Mouse (Mus musculus): ENCODE measurements at regions not wholly inside any gene's neighbourhood (a gene's known extent, or its start where the extent isn't known, plus 50 kb on each side); places are given as distances from the start of the nearest gene placed in this dataset.

DNA sequence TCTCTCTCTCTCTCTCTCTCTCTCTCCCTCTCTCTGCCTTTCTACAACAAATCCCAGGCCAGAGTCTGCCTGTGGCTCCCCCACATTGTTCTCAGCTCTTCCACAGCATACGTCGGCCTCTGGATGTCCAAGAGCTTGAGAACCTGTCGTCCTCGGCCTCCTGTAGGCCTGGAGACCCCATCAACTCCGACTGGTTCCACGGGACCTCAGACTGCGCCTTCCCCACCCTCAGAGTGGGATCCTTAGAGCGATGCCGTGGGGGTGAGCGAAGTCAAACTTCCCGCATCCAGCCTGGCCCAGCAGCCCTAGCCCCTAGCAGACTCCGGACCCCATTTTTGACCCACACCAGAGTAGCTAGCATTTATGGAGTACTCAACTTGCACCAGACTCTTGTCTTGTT is 128.7 kb upstream of the Foxd3 start:
- Histone ChIP-seq H3K36me3 (ENCODE audit: insufficient read depth, low read length) (no peaks in the 10 kb centered on the region), H3K27ac (ENCODE audit: low read length) (no peak overlapping the region), H3K4me1 (ENCODE audit: insufficient read depth, low read depth, low read length) (peaks cover 4% of the 10 kb centered on the region; the same call in 1 of the 2 replicates), H3K4me3 (ENCODE audit: low read depth, low read length) (no peak overlapping the region), H3K9me3 (ENCODE audit: low read length) (no peaks in the 10 kb centered on the region), H3K27me3 (replicated peaks; ENCODE audit: insufficient read depth, low read length) (no peaks in the 10 kb centered on the region), H3K4me2 (replicated peaks; ENCODE audit: low read depth, low read length) (no peak overlapping the region), H3K9ac (replicated peaks; ENCODE audit: low read depth) (no peak overlapping the region)
- 86% methylated on average over 12 of the region's 12 CpGs for WGBS
- ATAC-seq: no peak
- no peak for DNase-seq (ENCODE audit: low spot score)
- TF ChIP-seq EP300 (IDR thresholded peaks at IDR 0.05) (no peak), CTCF (IDR thresholded peaks at IDR 0.05) (no peak)

DNA sequence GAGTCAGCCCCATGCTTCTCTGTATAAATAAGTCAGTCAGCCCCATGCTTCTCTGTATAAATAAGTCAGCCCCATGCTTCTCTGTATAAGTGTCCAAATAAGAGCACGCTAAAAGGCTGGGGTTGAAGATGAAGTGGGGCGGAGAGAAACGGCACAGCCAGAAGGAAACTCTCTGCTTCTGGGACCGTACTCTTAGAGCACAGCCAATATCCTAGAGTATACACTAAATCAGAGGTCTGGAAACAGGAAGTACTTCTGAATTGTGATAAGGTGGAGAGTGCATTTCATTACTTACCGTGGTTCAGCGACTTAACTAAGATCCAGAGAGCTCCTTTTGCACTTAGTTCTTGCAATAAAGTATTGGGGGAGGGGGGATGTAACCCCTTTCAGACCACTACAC is 112.1 kb upstream of the Foxd3 start:
- 32% methylated on average over 6 of the region's 6 CpGs for WGBS
- Histone ChIP-seq H3K9ac (replicated peaks; ENCODE audit: low read depth) (no peak overlapping the region), H3K4me3 (ENCODE audit: low read depth, low read length) (no peak overlapping the region), H3K4me2 (replicated peaks; ENCODE audit: low read depth, low read length) (no peak overlapping the region), H3K4me1 (ENCODE audit: insufficient read depth, low read depth, low read length) (no peaks in the 10 kb centered on the region), H3K27me3 (replicated peaks; ENCODE audit: insufficient read depth, low read length) (no peaks in the 10 kb centered on the region), H3K27ac (ENCODE audit: low read length) (no peak overlapping the region), H3K36me3 (ENCODE audit: insufficient read depth, low read length) (no peaks in the 10 kb centered on the region), H3K9me3 (ENCODE audit: low read length) (no peaks in the 10 kb centered on the region)
- DNase-seq (ENCODE audit: low spot score): peak; percentile 61
- ATAC-seq: peak; percentile 57
- TF ChIP-seq CTCF (IDR thresholded peaks at IDR 0.05): no peak
- no peak for TF ChIP-seq EP300 (IDR thresholded peaks at IDR 0.05)

DNA sequence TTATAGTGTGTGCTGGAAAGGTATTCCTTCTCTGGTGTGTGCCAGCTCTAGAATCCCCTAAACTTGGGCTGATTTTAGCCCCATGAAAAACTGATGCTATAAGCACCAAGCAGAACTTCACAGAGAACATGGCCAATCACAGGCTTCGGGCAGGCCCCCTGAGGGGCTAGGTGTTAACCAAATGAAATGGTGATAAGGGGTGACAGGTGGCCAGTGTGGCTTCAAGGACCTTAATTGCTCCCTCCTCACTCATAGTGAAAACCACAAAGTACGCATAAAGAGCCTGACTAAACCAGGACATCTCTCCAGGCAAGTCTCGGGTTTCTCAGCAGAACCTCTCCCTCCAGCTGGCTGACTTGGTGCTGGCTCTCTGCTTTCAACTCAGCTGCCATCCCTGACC is 110.4 kb upstream of the Foxd3 start:
- H3K4me2 ChIP-seq (replicated peaks; ENCODE audit: low read depth, low read length): no peak overlapping the region
- no peak for DNase-seq (ENCODE audit: low spot score)
- H3K9ac ChIP-seq (replicated peaks; ENCODE audit: low read depth): no peak overlapping the region
- H3K27me3 ChIP-seq (replicated peaks; ENCODE audit: insufficient read depth, low read length): no peaks in the 10 kb centered on the region
- no peaks in the 10 kb centered on the region for H3K4me1 ChIP-seq (ENCODE audit: insufficient read depth, low read depth, low read length)
- ATAC-seq: no peak
- H3K36me3 ChIP-seq (ENCODE audit: insufficient read depth, low read length): no peaks in the 10 kb centered on the region
- TF ChIP-seq CTCF (IDR thresholded peaks at IDR 0.05) (no peak), EP300 (IDR thresholded peaks at IDR 0.05) (no peak)
- 21% methylated on average over 3 of the region's 3 CpGs for WGBS
- no peaks in the 10 kb centered on the region for H3K9me3 ChIP-seq (ENCODE audit: low read length)
- H3K27ac ChIP-seq (ENCODE audit: low read length): no peak overlapping the region
- H3K4me3 ChIP-seq (ENCODE audit: low read depth, low read length): no peak overlapping the region

DNA sequence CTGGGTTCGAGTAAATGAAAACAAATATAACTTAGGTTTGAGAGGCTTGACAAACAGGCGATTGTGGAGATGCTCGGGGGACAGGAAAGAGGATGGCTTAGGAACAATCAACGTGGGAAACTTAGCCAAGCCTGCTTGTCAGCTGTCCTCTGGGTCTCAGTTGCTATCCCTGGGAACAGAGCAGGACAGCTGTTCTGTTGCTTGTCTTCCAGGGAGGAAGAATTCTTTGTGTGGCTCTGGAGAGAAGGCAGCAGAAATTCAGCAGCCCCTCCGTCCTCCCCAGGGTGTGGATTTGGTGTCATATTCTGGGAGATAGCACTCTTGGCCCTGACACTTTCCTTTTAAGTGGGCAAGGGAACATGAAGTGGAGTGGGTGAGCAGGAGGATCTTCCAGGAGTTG is 98.1 kb upstream of the Foxd3 start:
- no peak overlapping the region for H3K4me3 ChIP-seq (ENCODE audit: low read depth, low read length)
- H3K4me1 ChIP-seq (ENCODE audit: insufficient read depth, low read depth, low read length): no peaks in the 10 kb centered on the region
- 37% methylated on average over 5 of the region's 5 CpGs for WGBS
- no peak overlapping the region for H3K9ac ChIP-seq (replicated peaks; ENCODE audit: low read depth)
- DNase-seq (ENCODE audit: low spot score) (no peak), ATAC-seq (no peak)
- no peaks in the 10 kb centered on the region for H3K9me3 ChIP-seq (ENCODE audit: low read length)
- H3K27me3 ChIP-seq (replicated peaks; ENCODE audit: insufficient read depth, low read length): no peaks in the 10 kb centered on the region; the same call in 1 of the 2 replicates
- H3K27ac ChIP-seq (ENCODE audit: low read length): no peak overlapping the region
- H3K36me3 ChIP-seq (ENCODE audit: insufficient read depth, low read length): no peaks in the 10 kb centered on the region
- TF ChIP-seq EP300 (IDR thresholded peaks at IDR 0.05) (no peak), CTCF (IDR thresholded peaks at IDR 0.05) (no peak)
- H3K4me2 ChIP-seq (replicated peaks; ENCODE audit: low read depth, low read length): no peak overlapping the region

DNA sequence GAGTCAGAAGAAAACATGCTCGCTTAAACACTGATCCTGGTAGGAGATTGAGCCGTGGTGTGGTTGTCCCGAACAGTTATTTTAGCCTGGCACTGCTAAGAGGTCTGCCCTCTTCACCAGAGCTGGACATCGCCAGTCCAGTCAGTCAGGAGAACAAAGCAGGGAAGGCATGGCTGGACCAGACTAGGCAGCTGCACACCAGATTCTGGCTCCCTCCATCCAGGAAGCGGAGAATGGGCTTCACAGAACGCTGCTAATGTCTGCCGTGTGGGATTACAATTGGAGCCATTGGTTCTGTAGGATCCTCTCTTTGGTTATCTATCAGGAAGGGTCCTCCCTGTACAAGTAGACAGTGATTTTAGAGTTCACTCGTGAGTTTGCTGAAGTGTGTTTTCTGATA is 95.5 kb upstream of the Foxd3 start:
- Histone ChIP-seq H3K36me3 (ENCODE audit: insufficient read depth, low read length) (no peaks in the 10 kb centered on the region), H3K27ac (ENCODE audit: low read length) (no peak overlapping the region), H3K4me3 (ENCODE audit: low read depth, low read length) (no peak overlapping the region), H3K27me3 (replicated peaks; ENCODE audit: insufficient read depth, low read length) (no peaks in the 10 kb centered on the region; the same call in 1 of the 2 replicates), H3K9me3 (ENCODE audit: low read length) (no peaks in the 10 kb centered on the region), H3K4me2 (replicated peaks; ENCODE audit: low read depth, low read length) (no peak overlapping the region), H3K9ac (replicated peaks; ENCODE audit: low read depth) (no peak overlapping the region), H3K4me1 (ENCODE audit: insufficient read depth, low read depth, low read length) (no peaks in the 10 kb centered on the region)
- ATAC-seq (no peak), DNase-seq (ENCODE audit: low spot score) (no peak)
- TF ChIP-seq CTCF (IDR thresholded peaks at IDR 0.05): no peak
- no peak for TF ChIP-seq EP300 (IDR thresholded peaks at IDR 0.05)
- 27% methylated on average over 8 of the region's 8 CpGs for WGBS

DNA sequence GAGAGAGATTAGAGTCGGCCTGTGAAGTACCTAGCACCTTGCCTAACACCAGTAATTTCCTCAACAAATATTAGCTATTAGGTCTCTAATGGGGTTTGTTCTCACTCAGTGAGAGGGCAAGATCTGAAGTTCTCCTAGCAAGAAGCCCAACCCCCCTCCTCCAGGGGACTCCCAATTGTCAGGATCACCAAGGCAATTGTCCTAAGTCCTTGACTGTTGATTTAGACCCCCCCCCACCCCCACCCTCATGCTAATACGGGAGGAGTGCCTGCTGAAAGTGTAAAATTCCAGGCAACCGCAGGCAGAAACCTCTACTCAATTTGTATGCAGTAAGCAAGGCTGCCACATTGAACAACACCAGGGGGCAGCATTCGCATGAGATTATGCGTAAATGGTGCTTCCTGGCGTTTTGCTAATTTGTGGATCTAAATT is 94.6 kb upstream of the Foxd3 start:
- peak; percentile 92 for ATAC-seq
- H3K9me3 ChIP-seq (ENCODE audit: low read length): no peaks in the 10 kb centered on the region

DNA sequence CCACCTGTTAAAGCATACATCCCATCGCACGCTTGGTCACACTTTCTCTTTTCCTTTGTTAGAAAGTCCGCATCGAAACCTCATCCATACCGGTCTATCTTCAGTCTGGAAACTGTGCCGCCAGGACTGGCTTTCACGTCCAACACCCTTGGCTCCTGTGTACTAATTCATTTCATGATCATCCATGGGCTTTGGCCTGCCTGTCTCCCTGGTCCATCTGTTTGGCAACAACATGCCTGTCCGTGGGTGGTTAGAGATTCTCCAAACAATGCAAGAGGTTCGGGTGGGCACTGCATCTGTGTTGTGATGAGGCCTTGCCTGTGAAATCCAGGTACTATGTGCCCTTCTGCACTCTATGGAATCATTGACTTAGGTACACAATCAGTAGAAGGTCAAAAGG is 90.7 kb upstream of the Foxd3 start:
- 90% methylated on average over 9 of the region's 9 CpGs for WGBS
- TF ChIP-seq CTCF (IDR thresholded peaks at IDR 0.05): no peak
- no peak overlapping the region for H3K4me3 ChIP-seq (ENCODE audit: low read depth, low read length)
- DNase-seq (ENCODE audit: low spot score) (no peak), ATAC-seq (no peak)
- no peaks in the 10 kb centered on the region for H3K9me3 ChIP-seq (ENCODE audit: low read length)
- no peak overlapping the region for H3K9ac ChIP-seq (replicated peaks; ENCODE audit: low read depth)
- no peak overlapping the region for H3K4me2 ChIP-seq (replicated peaks; ENCODE audit: low read depth, low read length)
- no peaks in the 10 kb centered on the region for H3K4me1 ChIP-seq (ENCODE audit: insufficient read depth, low read depth, low read length)
- H3K27me3 ChIP-seq (replicated peaks; ENCODE audit: insufficient read depth, low read length): no peaks in the 10 kb centered on the region
- H3K36me3 ChIP-seq (ENCODE audit: insufficient read depth, low read length): no peaks in the 10 kb centered on the region
- H3K27ac ChIP-seq (ENCODE audit: low read length): no peak overlapping the region

More for the DNA sequence above, 94.6 kb upstream of the Foxd3 start:
- H3K4me2 ChIP-seq (replicated peaks; ENCODE audit: low read depth, low read length): no peak overlapping the region
- no peak overlapping the region for H3K4me3 ChIP-seq (ENCODE audit: low read depth, low read length)
- H3K27me3 ChIP-seq (replicated peaks; ENCODE audit: insufficient read depth, low read length): no peaks in the 10 kb centered on the region; the same call in 1 of the 2 replicates
- no peak for TF ChIP-seq EP300 (IDR thresholded peaks at IDR 0.05)
- peak; percentile 52 for TF ChIP-seq CTCF (IDR thresholded peaks at IDR 0.05)
- H3K27ac ChIP-seq (ENCODE audit: low read length): no peak overlapping the region
- DNase-seq (ENCODE audit: low spot score): peak; percentile 80
- H3K4me1 ChIP-seq (ENCODE audit: insufficient read depth, low read depth, low read length): no peaks in the 10 kb centered on the region
- H3K9ac ChIP-seq (replicated peaks; ENCODE audit: low read depth): no peak overlapping the region
- WGBS: 10% methylated on average over 6 of the region's 6 CpGs
- H3K36me3 ChIP-seq (ENCODE audit: insufficient read depth, low read length): no peaks in the 10 kb centered on the region
